Mouse (Mus musculus) liver, embryonic 14.5 days (tissue): Measurements from ENCODE around the gene Akap12.

Source experiments
- CTCF ChIP-seq: IDR thresholded peaks from 2 replicates; pipeline ENCODE4 v1.5.1; 2016; ENCODE audit warnings: antibody characterized with exemption, low read depth, control low read depth
- EP300 ChIP-seq: IDR thresholded peaks from 2 replicates; pipeline ENCODE4 v1.6.1; 2016; ENCODE audit warnings: antibody characterized with exemption, low read depth

GRCm38 (mm10) chr10:4265641-4266040, 539 bp upstream of the Akap12 start:
- no peak for TF ChIP-seq CTCF
- TF ChIP-seq EP300 = no peak
